Mouse (Mus musculus) MEL (cell line): Measurements from ENCODE around the gene Smagp. TPM values are rescaled to one million over a fixed set of nuclear protein-coding genes. Genes with fewer than 3 reads are reported as not detected.

Experiments
- DNase-seq: peaks from one replicate; pipeline ENCODE4 v3.0.0; 2011; ENCODE audit warnings: low read depth, low spot score
- H3K27ac ChIP-seq: 2 replicates; pipeline ENCODE4 v1.5.1; 2012; ENCODE audit warnings: low read depth, mild to moderate bottlenecking, control low read depth, low read length, moderate library complexity; ENCODE audit not compliant: control insufficient read depth
- H3K27me3 ChIP-seq, 2 experiments: fragments of 150-350 bp in 1 of 2; sonication (generic) in 1 of 2; 2 replicates each; pipeline ENCODE4 v1.6.1; 2012; ENCODE audit warnings: low read length in 2 of 2, mild to moderate bottlenecking in 2 of 2, improper control_type of control experiment in 1 of 2, moderate library complexity in 1 of 2; ENCODE audit not compliant: insufficient read depth in 2 of 2, control insufficient read depth in 1 of 2
- H3K36me3 ChIP-seq, 2 experiments: 2 replicates each; pipeline ENCODE4 v1.6.1; 2012 to 2014; ENCODE audit warnings: low read length in 2 of 2, improper control_type of control experiment in 1 of 2, inconsistent platforms in 1 of 2, mild to moderate bottlenecking in 1 of 2; ENCODE audit not compliant: insufficient read depth in 2 of 2, control insufficient read depth in 1 of 2
- H3K4me1 ChIP-seq, 2 experiments: fragments of 150-350 bp in 1 of 2; sonication (generic) in 1 of 2; 2 replicates each; pipeline ENCODE4 v1.6.1; 2012; ENCODE audit warnings: low read length in 2 of 2, improper control_type of control experiment in 1 of 2, mild to moderate bottlenecking in 1 of 2; ENCODE audit not compliant: insufficient read depth in 2 of 2, control insufficient read depth in 1 of 2
- H3K4me3 ChIP-seq, 2 experiments: fragments of 150-350 bp in 1 of 2; sonication (generic) in 1 of 2; 2 replicates each; pipeline ENCODE4 v1.5.1; 2012; ENCODE audit warnings: low read depth in 2 of 2, low read length in 2 of 2, mild to moderate bottlenecking in 2 of 2, moderate library complexity in 2 of 2, control low read depth in 1 of 2, improper control_type of control experiment in 1 of 2; ENCODE audit not compliant: control insufficient read depth in 1 of 2, insufficient read depth in 1 of 2
- H3K79me2 ChIP-seq: 2 replicates; pipeline ENCODE4 v1.6.1; 2012; ENCODE audit warnings: mild to moderate bottlenecking, low read length, moderate library complexity; ENCODE audit not compliant: control insufficient read depth, poor library complexity, insufficient read depth
- H3K9ac ChIP-seq: 2 replicates; pipeline ENCODE4 v1.6.1; 2012; ENCODE audit warnings: low read depth, mild to moderate bottlenecking, control low read depth, low read length, moderate library complexity; ENCODE audit not compliant: control insufficient read depth, poor library complexity, severe bottlenecking
- H3K9me3 ChIP-seq: fragments of 150-350 bp; sonication (generic); replicated peaks from 2 replicates; pipeline ENCODE4 v1.6.1; 2012; ENCODE audit warnings: mild to moderate bottlenecking, low read length, improper control_type of control experiment, moderate library complexity; ENCODE audit not compliant: insufficient read depth
- BHLHE40 ChIP-seq: IDR thresholded peaks from 2 replicates; pipeline ENCODE4 v1.6.1; 2012; ENCODE audit warnings: low read depth, mild to moderate bottlenecking, inconsistent platforms, low read length, improper control_type of control experiment, borderline replicate concordance
- CHD1 ChIP-seq: IDR thresholded peaks from 2 replicates; pipeline ENCODE4 v1.6.1; 2012; ENCODE audit warnings: low read depth, mild to moderate bottlenecking, inconsistent platforms, low read length, improper control_type of control experiment
- CHD2 ChIP-seq: IDR thresholded peaks from 2 replicates; pipeline ENCODE4 v1.6.1; 2011; ENCODE audit warnings: low read length, improper control_type of control experiment
- E2F4 ChIP-seq: IDR thresholded peaks from 2 replicates; pipeline ENCODE4 v1.6.1; 2011; ENCODE audit warnings: low read depth, low read length, improper control_type of control experiment, borderline replicate concordance
- ELF1 ChIP-seq: IDR thresholded peaks from 2 replicates; pipeline ENCODE4 v1.6.1; 2014; ENCODE audit warnings: low read depth, mild to moderate bottlenecking, inconsistent platforms, low read length, improper control_type of control experiment, moderate library complexity
- EP300 ChIP-seq, 2 experiments: IDR thresholded peaks; 2 replicates each; pipeline ENCODE4 v1.6.1; 2011; ENCODE audit warnings: improper control_type of control experiment in 2 of 2, low read length in 2 of 2, low read depth in 1 of 2, mild to moderate bottlenecking in 1 of 2
- ETS1 ChIP-seq: IDR thresholded peaks from 2 replicates; pipeline ENCODE4 v1.6.1; 2012; ENCODE audit warnings: low read depth, mild to moderate bottlenecking, inconsistent platforms, low read length, improper control_type of control experiment, moderate library complexity
- GABPA ChIP-seq: IDR thresholded peaks from 2 replicates; pipeline ENCODE4 v1.6.1; 2012; ENCODE audit warnings: low read depth, mild to moderate bottlenecking, inconsistent platforms, low read length, improper control_type of control experiment, moderate library complexity
- GATA1 ChIP-seq: IDR thresholded peaks from 2 replicates; pipeline ENCODE4 v1.6.1; 2011; ENCODE audit warnings: low read depth, low read length, improper control_type of control experiment
- HCFC1 ChIP-seq: IDR thresholded peaks from 2 replicates; pipeline ENCODE4 v1.6.1; 2012; ENCODE audit warnings: low read depth, mild to moderate bottlenecking, inconsistent platforms, low read length, improper control_type of control experiment, moderate library complexity
- JUND ChIP-seq: IDR thresholded peaks from 2 replicates; pipeline ENCODE4 v1.6.1; 2011; ENCODE audit warnings: low read depth, mild to moderate bottlenecking, improper control_type of control experiment, low read length
- KAT2A ChIP-seq: conservative IDR thresholded peaks from 2 replicates; pipeline ENCODE4 v1.6.1; 2012; ENCODE audit warnings: low read depth, low read length, improper control_type of control experiment, inconsistent platforms
- MAX ChIP-seq: IDR thresholded peaks from 2 replicates; pipeline ENCODE4 v1.6.1; 2011; ENCODE audit warnings: low read length, improper control_type of control experiment
- MAZ ChIP-seq: IDR thresholded peaks from 2 replicates; pipeline ENCODE4 v1.6.1; 2012; ENCODE audit warnings: low read depth, mild to moderate bottlenecking, inconsistent platforms, low read length, improper control_type of control experiment
- MEF2A ChIP-seq: IDR thresholded peaks from 2 replicates; pipeline ENCODE4 v1.6.1; 2014; ENCODE audit warnings: low read depth, mild to moderate bottlenecking, inconsistent platforms, low read length, improper control_type of control experiment; ENCODE audit not compliant: poor library complexity, insufficient replicate concordance, severe bottlenecking; ENCODE audit errors: extremely low read depth
- MXI1 ChIP-seq: IDR thresholded peaks from 2 replicates; pipeline ENCODE4 v1.6.1; 2011; ENCODE audit warnings: mild to moderate bottlenecking, low read depth, low read length, improper control_type of control experiment
- MYB ChIP-seq: IDR thresholded peaks from 2 replicates; pipeline ENCODE4 v1.6.1; 2011; ENCODE audit warnings: mild to moderate bottlenecking, low read depth, low read length, improper control_type of control experiment
- MYC ChIP-seq: IDR thresholded peaks from 2 replicates; pipeline ENCODE4 v1.6.1; 2011; ENCODE audit warnings: low read depth, mild to moderate bottlenecking, low read length, improper control_type of control experiment, moderate library complexity
- NELFE ChIP-seq: IDR thresholded peaks from 2 replicates; pipeline ENCODE4 v1.6.1; 2011; ENCODE audit warnings: low read depth, low read length, improper control_type of control experiment
- POLR2A ChIP-seq, 2 experiments: IDR thresholded peaks; 2 replicates each; pipeline ENCODE4 v1.6.1; 2011 to 2012; ENCODE audit warnings: low read length in 2 of 2, mild to moderate bottlenecking in 2 of 2, control low read depth in 1 of 2, improper control_type of control experiment in 1 of 2, low read depth in 1 of 2, moderate library complexity in 1 of 2; ENCODE audit not compliant: control insufficient read depth in 1 of 2, insufficient read depth in 1 of 2, poor library complexity in 1 of 2
- POLR2AphosphoS2 ChIP-seq: IDR thresholded peaks from 2 replicates; pipeline ENCODE4 v1.6.1; 2011; ENCODE audit warnings: low read length, improper control_type of control experiment
- RCOR1 ChIP-seq: IDR thresholded peaks from 2 replicates; pipeline ENCODE4 v1.6.1; 2012; ENCODE audit warnings: low read depth, mild to moderate bottlenecking, inconsistent platforms, low read length, improper control_type of control experiment
- SIN3A ChIP-seq: IDR thresholded peaks from 2 replicates; pipeline ENCODE4 v1.6.1; 2012; ENCODE audit warnings: low read length, improper control_type of control experiment, inconsistent platforms
- SMC3 ChIP-seq: IDR thresholded peaks from 2 replicates; pipeline ENCODE4 v1.6.1; 2011; ENCODE audit warnings: low read depth, low read length, improper control_type of control experiment
- TAL1 ChIP-seq: IDR thresholded peaks from 2 replicates; pipeline ENCODE4 v1.6.1; 2012; ENCODE audit warnings: mild to moderate bottlenecking, inconsistent platforms, low read length, moderate library complexity, mixed read lengths
- TBP ChIP-seq: IDR thresholded peaks from 2 replicates; pipeline ENCODE4 v1.8.0; 2011; ENCODE audit warnings: low read depth, low read length, improper control_type of control experiment
- TCF12 ChIP-seq: IDR thresholded peaks from 2 replicates; pipeline ENCODE4 v1.6.1; 2014; ENCODE audit warnings: low read depth, mild to moderate bottlenecking, inconsistent platforms, low read length, improper control_type of control experiment, moderate library complexity
- UBTF ChIP-seq: IDR thresholded peaks from 2 replicates; pipeline ENCODE4 v1.6.1; 2012; ENCODE audit warnings: low read depth, mild to moderate bottlenecking, inconsistent platforms, low read length, improper control_type of control experiment, moderate library complexity, borderline replicate concordance; ENCODE audit not compliant: insufficient read depth
- USF1 ChIP-seq: IDR thresholded peaks from 2 replicates; pipeline ENCODE4 v1.6.1; 2014; ENCODE audit warnings: low read depth, mild to moderate bottlenecking, inconsistent platforms, low read length, improper control_type of control experiment, moderate library complexity
- USF2 ChIP-seq, 2 experiments: IDR thresholded peaks; 2 replicates each; pipeline ENCODE4 v1.6.1; 2011 to 2012; ENCODE audit warnings: improper control_type of control experiment in 2 of 2, low read length in 2 of 2, borderline replicate concordance in 1 of 2, inconsistent platforms in 1 of 2, low read depth in 1 of 2, mild to moderate bottlenecking in 1 of 2; ENCODE audit not compliant: insufficient read depth in 1 of 2
- ZC3H11A ChIP-seq: IDR thresholded peaks from 2 replicates; pipeline ENCODE4 v1.6.1; 2012; ENCODE audit warnings: low read depth, mild to moderate bottlenecking, inconsistent platforms, low read length, improper control_type of control experiment
- ZKSCAN1 ChIP-seq: IDR thresholded peaks from 2 replicates; pipeline ENCODE4 v1.6.1; 2012; ENCODE audit warnings: low read depth, mild to moderate bottlenecking, inconsistent platforms, low read length, improper control_type of control experiment, moderate library complexity
- ZMIZ1 ChIP-seq: IDR thresholded peaks from 2 replicates; pipeline ENCODE4 v1.6.1; 2012; ENCODE audit warnings: low read depth, mild to moderate bottlenecking, inconsistent platforms, low read length, improper control_type of control experiment, moderate library complexity
- polyA plus RNA-seq, 2 experiments: library from polyadenylated mRNA; stranded (reverse) in 1 of 2; unstranded in 1 of 2; fragments of >175 nt in 1 of 2; fragments of >200 nt in 1 of 2; gene quantifications; 2 replicates each; pipeline versions ENCODE4 v1.2.1 to v1.2.4; 2012; ENCODE audit warnings: low replicate concordance in 2 of 2, low read depth in 1 of 2; ENCODE audit not compliant: insufficient read length in 2 of 2, insufficient read depth in 1 of 2, missing spikeins in 1 of 2
- total RNA-seq: library from RNA; depleted of rRNA; stranded (reverse); fragments of 300-350 nt; gene quantifications from 2 replicates; pipeline ENCODE4 v1.2.3, GENCODE M21; 2012

Smagp gene
- total and polyA plus RNA-seq, 3 experiments = 2.6 to 22.6 TPM; not detected in 1

DNA sequence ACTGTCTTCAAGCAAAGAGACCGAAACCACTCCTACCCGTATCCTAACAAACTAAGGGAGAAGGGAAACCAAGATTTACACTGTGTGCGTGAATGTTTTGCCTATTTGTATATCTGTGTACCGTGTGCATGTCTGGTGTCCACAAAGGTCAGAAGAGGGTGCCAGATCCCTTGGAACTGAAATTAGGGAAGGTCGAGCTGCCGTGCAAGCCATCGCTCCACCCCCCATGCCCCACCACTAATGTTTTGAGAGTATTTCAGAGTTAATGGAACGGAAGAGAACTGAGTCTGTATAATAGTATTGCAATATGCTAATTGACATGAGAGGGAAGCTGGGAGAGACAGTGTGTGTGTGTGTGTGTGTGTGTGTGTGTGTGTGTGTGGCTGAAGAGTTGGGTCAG lies 40.9 kb upstream of the Smagp start:
- H3K27ac ChIP-seq = no peak overlapping the region
- no peak overlapping the region for H3K9ac ChIP-seq
- no peaks in the 10 kb centered on the region for H3K27me3 ChIP-seq
- H3K9me3 ChIP-seq = no peaks in the 10 kb centered on the region
- peaks cover 11 to 18% of the 10 kb centered on the region in 2 experiments for H3K4me1 ChIP-seq
- no peak for TF ChIP-seq MYC
- peaks cover 0 to 21% of the 10 kb centered on the region in 2 experiments; a peak in 2 of 4 replicates for H3K36me3 ChIP-seq
- no peak for DNase-seq
- H3K79me2 ChIP-seq = no peaks in the 10 kb centered on the region
- no peak overlapping the region for H3K4me3 ChIP-seq

DNA sequence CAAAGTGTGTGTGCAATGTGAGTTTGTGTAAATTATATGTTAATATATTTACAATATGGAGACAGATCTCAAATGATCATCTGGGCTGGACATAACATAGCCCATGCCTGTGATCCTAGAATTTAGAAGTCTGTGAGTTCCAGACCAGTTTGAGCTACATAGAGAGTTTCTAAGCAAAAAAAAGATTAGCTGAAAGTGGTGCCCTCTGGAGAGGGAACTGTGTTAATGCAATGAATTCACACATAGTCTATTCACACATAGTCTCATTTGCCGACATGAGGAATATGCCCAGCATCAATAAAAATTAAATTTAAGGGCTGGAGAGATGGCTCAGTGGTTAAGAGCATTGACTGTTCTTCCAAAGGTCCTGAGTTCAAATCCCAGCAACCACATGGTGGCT lies 39.8 kb upstream of the Smagp start:
- Histone ChIP-seq H3K27ac (no peak overlapping the region), H3K36me3 (peaks cover 0 to 21% of the 10 kb centered on the region in 2 experiments; a peak in 2 of 4 replicates), H3K4me3 (no peak overlapping the region), H3K4me1 (peaks cover 11 to 21% of the 10 kb centered on the region in 2 experiments), H3K27me3 (no peaks in the 10 kb centered on the region), H3K79me2 (no peaks in the 10 kb centered on the region), H3K9me3 (no peaks in the 10 kb centered on the region), H3K9ac (no peak overlapping the region)
- DNase-seq = peak; percentile 51
- TF ChIP-seq SMC3 (peak; percentile 63), GABPA (no peak), POLR2A (IDR thresholded peaks at IDR 0.05; ENCODE audit: control insufficient read depth in 1 of 2, insufficient read depth in 1 of 2, low read depth in 1 of 2, low read length in 2 of 2, poor library complexity in 1 of 2) (no peak), RCOR1 (no peak), ETS1 (no peak), USF2 (IDR thresholded peaks at IDR 0.05; ENCODE audit: borderline replicate concordance in 1 of 2, insufficient read depth in 1 of 2, low read depth in 1 of 2, low read length in 2 of 2) (no peak), BHLHE40 (no peak), TBP (no peak), POLR2AphosphoS2 (no peak), EP300 (IDR thresholded peaks at IDR 0.05; ENCODE audit: low read depth in 1 of 2, low read length in 2 of 2) (no peak), MEF2A (no peak), NELFE (no peak), MXI1 (no peak), GATA1 (no peak), MAX (no peak), SIN3A (0 out of 2 replicates have a peak, but pooled peaks have one; percentile 26), USF1 (no peak), CHD2 (no peak), MYB (no peak), ZMIZ1 (no peak), UBTF (no peak), E2F4 (no peak), HCFC1 (no peak), MAZ (no peak), TCF12 (no peak), KAT2A (no peak), CHD1 (no peak), ZKSCAN1 (no peak), ZC3H11A (peak; percentile 40), TAL1 (no peak), JUND (no peak), ELF1 (no peak)
